Mouse (Mus musculus): ENCODE data around the gene Cfap20.

The Cfap20 gene

GRCm38 (mm10) chr8:95374429-95374828 lies 60.2 kb downstream of the Cfap20 start:
- DNase-seq (ENCODE audit: low read depth), result no peak

GRCm38 (mm10) chr8:95373389-95374002 lies 61.2 kb downstream of the Cfap20 start:
- no peak for DNase-seq (ENCODE audit: low read depth)

Measured in NIH3T3 (cell line).